Mouse (Mus musculus) G1E (cell line): ENCODE data around the gene Dpyd. TPM values are rescaled to one million over a fixed set of nuclear protein-coding genes. Genes with fewer than 3 reads are reported as not detected.

Source experiments
- ATAC-seq: 2 replicates; pipeline ENCODE4 v1.8.0; 2016; ENCODE audit warnings: mild to moderate bottlenecking; ENCODE audit not compliant: insufficient number of reproducible peaks, poor library complexity, low FRiP score, severe bottlenecking; ENCODE audit errors: extremely low read depth
- DNase-seq: peaks from one replicate; pipeline ENCODE4 v3.0.0; 2012; ENCODE audit warnings: low spot score
- H3K27me3 ChIP-seq: 2 replicates; pipeline ENCODE4 v1.6.1; 2012; ENCODE audit warnings: mild to moderate bottlenecking, low read length, inconsistent platforms; ENCODE audit not compliant: insufficient read depth
- H3K36me3 ChIP-seq: replicated peaks from 2 replicates; pipeline ENCODE3; 2012; ENCODE audit warnings: mild to moderate bottlenecking, inconsistent platforms
- H3K4me1 ChIP-seq: 2 replicates; pipeline ENCODE4 v1.6.1; 2012; ENCODE audit warnings: low read depth, low read length, inconsistent platforms, mixed read lengths; ENCODE audit not compliant: insufficient read depth
- H3K4me3 ChIP-seq: 2 replicates; pipeline ENCODE4 v1.5.1; 2012; ENCODE audit warnings: low read depth, mild to moderate bottlenecking, inconsistent platforms, low read length, moderate library complexity, mixed read lengths
- H3K9me3 ChIP-seq: replicated peaks from 2 replicates; pipeline ENCODE4 v1.6.1; 2012; ENCODE audit warnings: inconsistent platforms
- CTCF ChIP-seq: IDR thresholded peaks from 2 replicates; pipeline ENCODE4 v1.5.1; 2012; ENCODE audit warnings: low read depth, low read length, inconsistent platforms, mixed read lengths
- GATA1 ChIP-seq: IDR thresholded peaks from 2 replicates; pipeline ENCODE4 v1.6.1; 2012; ENCODE audit warnings: borderline replicate concordance, low read length, inconsistent platforms, mixed read lengths
- GATA2 ChIP-seq: IDR thresholded peaks from 2 replicates; pipeline ENCODE4 v1.6.1; 2012; ENCODE audit warnings: low read depth, low read length, inconsistent platforms, borderline replicate concordance
- POLR2AphosphoS5 ChIP-seq: IDR thresholded peaks from 2 replicates; pipeline ENCODE4 v1.6.1; 2012; ENCODE audit warnings: low read depth, low read length, inconsistent platforms; ENCODE audit not compliant: insufficient replicate concordance
- TAL1 ChIP-seq: conservative IDR thresholded peaks from 2 replicates; pipeline ENCODE4 v1.6.1; 2012; ENCODE audit warnings: low read depth, low read length, inconsistent platforms, mixed read lengths
- polyA plus RNA-seq: library from polyadenylated mRNA; stranded (reverse); fragments of >175 nt; gene quantifications from 2 replicates; pipeline ENCODE4 v1.2.3, GENCODE M21; 2012
- total RNA-seq, 2 experiments: library from RNA; stranded (forward) in 1 of 2; stranded (reverse) in 1 of 2; fragments of 200-1000 nt in 1 of 2; fragments of >200 nt in 1 of 2; fragmentation: Nextera tagmentation in 1 of 2; gene quantifications; 2 replicates each; pipeline ENCODE4 v1.2.3; 2014 to 2017

Gene Dpyd
- total and polyA plus RNA-seq, 3 experiments: 0.16 TPM; not detected in 2

- TF ChIP-seq POLR2AphosphoS5 (no peak), GATA2 (no peak), TAL1 (no peak), GATA1 (no peak), CTCF (no peak)
- Histone ChIP-seq H3K36me3 (no peaks in the 10 kb centered on the region), H3K27me3 (no peaks in the 10 kb centered on the region), H3K9me3 (peaks cover 25% of the 10 kb centered on the region), H3K4me1 (no peaks in the 10 kb centered on the region), H3K4me3 (no peak overlapping the region)
- no peak for ATAC-seq
- no peak for DNase-seq
Measured at GRCm38 (mm10) chr3:119387332-119388105, 825.6 kb downstream of the Dpyd start.

DNA sequence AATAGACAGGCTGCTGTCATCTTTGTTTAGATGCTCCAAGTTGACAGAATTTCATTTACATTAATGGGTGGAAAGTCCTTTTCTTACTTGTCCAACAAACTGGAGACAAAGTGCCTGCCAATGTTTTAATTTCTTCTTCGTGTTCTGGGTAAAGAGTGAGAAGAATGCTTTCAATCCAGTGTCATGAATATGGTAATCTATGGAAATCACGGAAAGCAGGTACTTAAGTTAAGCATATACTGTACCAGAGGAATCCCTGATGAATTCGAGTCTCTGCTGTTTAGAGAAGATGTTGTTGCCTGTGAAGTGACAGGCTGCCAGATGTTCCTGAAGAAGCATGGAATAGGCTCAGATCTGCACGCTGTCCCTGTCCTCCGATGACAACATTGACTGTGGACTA lies 835.3 kb downstream of the Dpyd start:
- Histone ChIP-seq H3K9me3 (peaks cover 3% of the 10 kb centered on the region; the same call in 1 of the 2 replicates), H3K36me3 (no peaks in the 10 kb centered on the region), H3K4me1 (no peaks in the 10 kb centered on the region), H3K27me3 (no peaks in the 10 kb centered on the region), H3K4me3 (no peak overlapping the region)
- TF ChIP-seq POLR2AphosphoS5 (no peak), GATA2 (no peak), TAL1 (no peak), GATA1 (no peak), CTCF (no peak)
- no peak for DNase-seq
- ATAC-seq: no peak

DNA sequence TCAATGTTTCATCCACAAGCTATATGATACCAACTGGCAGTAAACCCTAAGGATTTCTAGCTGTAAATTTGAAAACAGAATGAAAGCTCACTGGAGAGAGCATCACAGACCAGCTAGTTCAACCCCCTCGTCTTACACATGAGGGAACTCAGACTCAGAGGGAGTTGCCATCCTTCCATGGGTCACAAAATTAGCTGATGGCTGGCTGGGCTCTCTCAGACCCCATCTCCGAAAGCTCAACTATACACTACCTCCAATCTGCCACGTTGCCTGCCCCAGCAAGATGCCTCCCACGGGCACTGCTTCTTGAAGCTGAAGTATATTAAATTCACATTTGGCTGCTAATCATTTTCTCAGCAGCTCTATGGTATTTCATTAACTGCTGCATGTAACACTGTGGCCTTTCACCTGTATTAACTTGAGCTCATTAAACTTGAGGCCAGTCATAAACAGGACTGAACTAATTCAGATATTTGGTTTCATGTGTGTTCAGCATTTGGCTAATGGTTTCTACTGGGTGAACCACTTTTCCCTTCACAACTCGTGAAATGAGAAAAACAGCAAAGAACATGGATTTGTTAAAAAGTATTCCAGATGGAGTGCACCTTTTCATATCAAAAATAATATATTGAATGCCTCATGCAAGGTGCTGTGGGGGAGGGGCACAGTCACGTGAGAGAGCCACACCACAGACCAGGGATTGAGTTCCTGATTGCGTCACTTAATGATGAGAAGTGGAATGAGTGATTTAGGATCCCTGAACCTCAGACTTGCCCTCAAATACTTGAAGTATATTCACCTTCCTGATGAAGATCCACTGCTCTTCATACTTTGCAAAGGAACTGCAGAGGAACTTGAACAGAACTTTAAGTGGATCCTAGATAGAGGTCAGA lies 841.2 kb downstream of the Dpyd start:
- ATAC-seq: no peak
- Histone ChIP-seq H3K36me3 (no peaks in the 10 kb centered on the region), H3K4me3 (no peak overlapping the region), H3K9me3 (peaks cover 2% of the 10 kb centered on the region; the same call in 1 of the 2 replicates), H3K27me3 (no peaks in the 10 kb centered on the region), H3K4me1 (no peaks in the 10 kb centered on the region)
- no peak for TF ChIP-seq POLR2AphosphoS5
- TF ChIP-seq TAL1: no peak
- no peak for TF ChIP-seq CTCF
- no peak for TF ChIP-seq GATA1
- TF ChIP-seq GATA2: no peak
- DNase-seq: no peak

DNA sequence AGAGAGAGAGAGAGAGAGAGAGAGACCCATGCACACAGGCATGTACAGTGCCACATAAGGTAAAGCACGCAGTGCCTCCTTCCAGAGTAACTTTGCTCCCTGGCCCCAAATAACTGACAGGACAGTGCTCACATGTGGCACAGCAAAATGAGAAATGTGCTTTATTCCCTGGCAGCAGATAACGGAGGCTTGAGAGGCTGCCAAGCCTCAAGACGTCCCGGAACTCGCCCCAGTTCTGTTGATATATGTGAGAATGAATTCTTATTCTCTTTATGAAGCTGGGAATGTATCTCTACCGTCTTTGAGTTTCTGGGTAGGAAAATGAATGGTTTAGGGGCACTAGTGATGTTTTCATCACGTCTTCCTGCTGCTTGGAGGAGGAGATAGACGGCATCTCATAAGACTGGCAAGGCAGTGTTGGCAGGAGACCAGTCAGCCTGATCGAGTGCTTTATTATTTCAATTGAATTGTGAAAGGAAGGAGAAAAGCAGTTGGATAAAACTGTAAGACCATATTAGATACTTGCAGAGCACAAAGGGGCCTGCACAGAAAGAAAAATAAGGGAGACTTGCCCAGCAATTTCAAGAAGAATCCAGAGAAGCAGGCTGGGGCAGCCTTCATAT lies 857.3 kb downstream of the Dpyd start:
- H3K27me3 ChIP-seq: no peaks in the 10 kb centered on the region
- H3K4me3 ChIP-seq: no peak overlapping the region
- no peak for DNase-seq
- no peak for ATAC-seq
- H3K4me1 ChIP-seq: no peaks in the 10 kb centered on the region
- no peak for TF ChIP-seq CTCF
- no peak for TF ChIP-seq TAL1
- no peak for TF ChIP-seq GATA1
- TF ChIP-seq POLR2AphosphoS5: no peak
- no peak for TF ChIP-seq GATA2
- H3K9me3 ChIP-seq: peaks cover 21% of the 10 kb centered on the region
- H3K36me3 ChIP-seq: no peaks in the 10 kb centered on the region

DNA sequence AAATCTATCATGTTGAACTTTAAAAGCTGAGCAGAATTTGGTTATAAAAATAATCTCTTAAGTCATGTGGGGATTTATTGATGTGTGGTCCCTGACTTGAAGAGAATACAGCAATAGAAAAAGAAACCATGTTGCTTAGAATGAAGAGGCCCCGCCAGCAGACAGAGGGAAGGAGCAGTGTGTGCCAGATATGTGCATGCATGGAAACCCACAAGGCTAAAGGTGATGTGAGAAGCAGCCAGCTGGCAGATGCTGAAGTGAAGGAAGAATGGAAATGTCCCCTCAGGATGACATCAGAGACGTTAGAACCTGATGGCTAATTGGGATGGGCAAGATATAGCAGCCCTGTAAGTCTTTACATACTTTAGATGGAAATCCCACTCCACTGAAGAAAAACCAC lies 857.8 kb downstream of the Dpyd start:
- Histone ChIP-seq H3K4me3 (no peak overlapping the region), H3K36me3 (no peaks in the 10 kb centered on the region), H3K4me1 (no peaks in the 10 kb centered on the region), H3K27me3 (no peaks in the 10 kb centered on the region), H3K9me3 (peaks cover 21% of the 10 kb centered on the region)
- DNase-seq: no peak
- no peak for TF ChIP-seq GATA1
- no peak for TF ChIP-seq TAL1
- no peak for ATAC-seq

GRCm38 (mm10) chr3:119431339-119431738 lies 869.4 kb downstream of the Dpyd start:
- no peak for TF ChIP-seq CTCF
- no peak for TF ChIP-seq GATA2
- no peak for TF ChIP-seq POLR2AphosphoS5
- no peak for TF ChIP-seq TAL1
- TF ChIP-seq GATA1: no peak
- ATAC-seq: no peak
- no peak for DNase-seq
- no peak overlapping the region for H3K4me3 ChIP-seq
- H3K27me3 ChIP-seq: no peaks in the 10 kb centered on the region
- peaks cover 19% of the 10 kb centered on the region for H3K9me3 ChIP-seq
- no peaks in the 10 kb centered on the region for H3K36me3 ChIP-seq
- no peaks in the 10 kb centered on the region for H3K4me1 ChIP-seq
